Mouse (Mus musculus): ENCODE data around the gene Pnn. TPM values are rescaled to one million over a fixed set of nuclear protein-coding genes. Genes with fewer than 3 reads are reported as not detected.

Pnn gene
- 21.1 TPM for polyA plus RNA-seq (2015; fragmentation: Illumina TruSeq; extraction: RNeasy Lipid Tissue Mini Kit (QIAGEN cat#74804); ENCODE audit: insufficient read depth, low read depth, low replicate concordance)

DNA sequence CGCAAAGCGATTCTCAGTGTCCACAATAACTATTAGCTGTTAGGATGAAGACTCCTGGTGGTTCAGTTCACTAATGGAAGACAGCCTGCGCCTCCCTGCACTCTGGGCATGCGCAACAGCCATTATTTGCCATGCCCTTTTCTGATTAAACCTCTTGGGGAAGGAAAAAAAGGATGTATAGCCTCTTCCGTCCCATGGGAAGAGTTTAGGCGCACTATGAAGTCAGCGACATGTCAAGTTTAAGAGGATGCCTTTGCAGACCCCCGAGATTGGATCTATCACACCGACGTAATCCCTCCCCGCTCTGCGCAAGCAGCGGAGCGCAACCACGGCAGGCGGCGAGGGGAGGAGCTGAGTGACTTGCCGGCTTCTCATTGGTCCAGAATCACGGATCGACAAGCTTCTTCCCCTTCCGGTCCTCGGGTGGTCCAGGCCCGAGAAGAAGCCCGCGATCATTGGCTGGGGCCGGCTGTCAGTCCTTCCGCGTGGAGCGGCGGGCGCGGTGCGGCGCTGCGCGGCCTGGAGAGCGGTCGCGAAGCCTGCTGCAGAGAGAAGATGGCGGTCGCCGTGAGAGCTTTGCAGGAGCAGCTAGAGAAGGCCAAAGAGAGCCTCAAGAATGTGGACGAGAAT, at the start of gene Pnn:
TSS of gene Pnn (plus strand) at position 437 of the 630 bp plus-strand sequence.

GRCm38 (mm10) chr12:59060993-59061595, 5.6 kb upstream of the Pnn start, which contains the start of gene Trappc6b:
Trappc6b (minus strand) TSS chr12:59061472.

DNA sequence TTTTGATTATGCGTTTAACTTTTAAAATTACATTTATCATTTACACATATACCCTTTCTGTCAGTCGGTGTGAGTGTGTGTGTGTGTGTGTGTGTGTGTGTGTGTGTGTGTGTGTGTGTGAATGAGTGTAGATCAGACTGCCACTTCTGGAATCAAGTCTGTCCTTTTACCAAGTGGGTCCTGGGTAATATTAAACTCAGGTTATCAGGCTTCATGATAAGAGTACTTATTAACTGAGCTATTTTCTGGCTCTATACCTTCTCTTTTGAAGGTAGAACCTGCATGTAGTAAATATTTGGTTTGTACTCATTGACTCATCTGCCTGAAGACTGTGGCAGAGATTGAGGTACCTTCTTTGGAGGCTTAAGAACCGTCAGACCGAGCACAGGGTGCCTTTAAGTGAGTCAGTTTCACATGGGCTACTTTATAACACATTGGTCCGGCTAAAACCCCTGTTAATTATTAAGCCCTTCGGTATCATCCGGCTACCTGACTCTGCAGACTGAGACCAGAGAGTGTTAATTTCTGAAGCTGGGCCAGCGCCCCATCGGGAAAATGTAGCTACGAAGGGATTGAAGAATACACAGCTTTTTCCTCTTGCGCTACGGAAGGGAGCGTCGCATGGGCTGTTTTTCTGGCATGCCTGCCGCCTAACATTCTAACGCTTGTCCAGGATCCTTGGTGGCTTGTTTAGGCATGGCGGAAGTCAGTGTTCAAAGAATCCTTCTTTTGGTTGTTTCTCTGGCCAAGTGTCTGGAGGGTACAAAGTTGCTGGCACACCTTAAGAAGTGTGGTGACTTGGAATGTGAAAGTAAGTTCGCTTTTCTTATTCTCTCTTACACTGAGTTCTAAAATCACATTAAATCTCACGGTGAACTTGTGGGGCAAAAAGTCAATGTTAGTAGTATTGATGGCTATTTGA, 28.7 kb downstream of the Pnn start, which contains the start of gene Mia2:
TSS of gene Mia2 (plus strand) at position 696 of the 922 bp plus-strand sequence.

Other genes starting within 250 kb of the Pnn start
- 7.0 TPM for gene Sec23a, start 54.9 kb upstream of the Pnn start, polyA plus RNA-seq (2015; fragmentation: Illumina TruSeq; extraction: RNeasy Lipid Tissue Mini Kit (QIAGEN cat#74804); ENCODE audit: insufficient read depth, low read depth, low replicate concordance)
- 3.0 TPM for gene Gemin2, start 53.5 kb upstream of the Pnn start, polyA plus RNA-seq (2015; fragmentation: Illumina TruSeq; extraction: RNeasy Lipid Tissue Mini Kit (QIAGEN cat#74804); ENCODE audit: insufficient read depth, low read depth, low replicate concordance)
- gene Trappc6b, start 5.4 kb upstream of the Pnn start, polyA plus RNA-seq (2015; fragmentation: Illumina TruSeq; extraction: RNeasy Lipid Tissue Mini Kit (QIAGEN cat#74804); ENCODE audit: insufficient read depth, low read depth, low replicate concordance), result 25.4 TPM
- 34.4 TPM for gene Mia2, start 28.9 kb downstream of the Pnn start, polyA plus RNA-seq (2015; fragmentation: Illumina TruSeq; extraction: RNeasy Lipid Tissue Mini Kit (QIAGEN cat#74804); ENCODE audit: insufficient read depth, low read depth, low replicate concordance)
- gene Fbxo33, start 152.8 kb downstream of the Pnn start, polyA plus RNA-seq (2015; fragmentation: Illumina TruSeq; extraction: RNeasy Lipid Tissue Mini Kit (QIAGEN cat#74804); ENCODE audit: insufficient read depth, low read depth, low replicate concordance), result 5.0 TPM

Data from pancreas, adult 10 weeks (tissue).